Mouse (Mus musculus) left cerebral cortex, postnatal 4 days (tissue): ENCODE results near the gene Cbx1. TPM values are rescaled to one million over a fixed set of nuclear protein-coding genes. Genes with fewer than 3 reads are reported as not detected.
"Not testable (repeated sequence)": the region's sequence is repeated elsewhere in the genome, so short reads cannot be mapped to it uniquely, and the experiment has no call there.

Source experiments
- DNase-seq: peaks from one replicate; pipeline ENCODE4 v3.0.0-alpha.2; 2022
- intact Hi-C: fragments of 180-260 bp; cut with DNase I; formaldehyde crosslinking; loops from one replicate; pipeline ENCODE4 v1.15.1; 2025
- microRNA-seq: library from miRNA; unstranded; fragments of <30 nt; microRNA quantifications from one replicate; pipeline ENCODE4 v1.2.0, GENCODE M21; 2022
- total RNA-seq, 2 experiments: library from RNA; stranded (reverse); gene quantifications; 2 replicates each; pipeline ENCODE4 v1.2.3; 2021

Gene Cbx1
- total RNA-seq, 2 experiments from 2014 or later = 79.3 to 79.5 TPM

DNA sequence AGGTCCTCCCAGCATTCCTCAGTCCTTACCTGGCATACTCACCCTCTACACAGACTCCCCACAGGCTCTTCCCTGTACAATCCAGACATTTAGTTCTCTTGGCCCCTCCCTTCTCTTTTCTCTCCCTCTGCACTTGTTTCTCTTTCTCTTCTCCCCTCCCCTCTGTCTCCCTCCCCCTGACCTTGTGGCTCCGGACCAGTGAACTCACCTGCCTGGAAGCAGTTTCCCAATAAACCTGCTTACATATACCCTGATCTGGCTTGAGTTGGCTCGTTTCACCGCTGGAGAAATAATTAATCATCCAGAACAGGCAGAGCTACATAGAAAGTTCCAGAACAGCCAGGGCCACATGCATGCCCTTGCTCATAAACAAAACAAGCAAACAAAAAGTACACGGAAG, 42.6 kb downstream of the Cbx1 start:
- no peak for DNase-seq
- intact Hi-C loops = no loop called here

DNA sequence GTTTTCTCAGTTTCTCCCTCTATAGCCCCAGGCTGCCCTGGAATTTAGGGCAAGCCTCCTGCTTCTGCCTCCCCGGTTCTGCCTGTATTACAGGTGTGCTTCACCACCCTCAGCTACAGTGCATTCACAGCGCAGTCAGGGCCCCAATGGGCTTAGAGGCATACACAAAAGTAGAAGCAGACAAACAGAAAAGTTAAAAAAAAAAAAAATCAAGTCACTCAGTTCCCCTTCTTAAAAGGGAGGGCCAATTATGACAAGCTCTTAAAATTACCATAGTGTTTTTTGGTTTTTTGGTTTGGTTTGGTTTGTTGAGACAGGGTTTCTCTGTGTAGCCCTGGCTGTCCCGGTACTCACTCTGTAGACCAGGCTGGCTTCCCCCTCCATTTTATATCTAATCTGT, 43.6 kb downstream of the Cbx1 start:
- no peak for DNase-seq

DNA sequence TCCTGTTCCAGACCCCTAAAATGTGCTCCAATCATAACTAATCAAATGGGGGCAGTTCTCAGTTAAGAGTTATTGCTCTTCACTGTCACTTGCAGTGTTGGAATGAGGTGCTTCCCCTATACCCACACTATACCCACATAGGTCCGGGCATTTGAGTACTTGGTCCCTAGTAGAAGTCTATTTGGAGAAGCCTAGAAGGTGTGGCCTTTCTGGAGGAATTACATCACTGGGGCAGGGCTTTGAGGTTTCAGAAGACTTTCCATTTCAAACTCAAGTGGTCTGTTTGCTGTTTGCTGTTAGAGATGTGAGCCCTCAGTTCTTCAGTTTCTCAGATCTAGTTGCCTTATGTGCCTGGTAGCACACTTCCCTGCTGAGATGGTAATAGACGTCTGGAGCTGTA, 44.0 kb downstream of the Cbx1 start:
- DNase-seq = no peak
- intact Hi-C loops = no loop called here

More for the DNA sequence above, 43.6 kb downstream of the Cbx1 start:
- intact Hi-C loops = no loop called here

DNA sequence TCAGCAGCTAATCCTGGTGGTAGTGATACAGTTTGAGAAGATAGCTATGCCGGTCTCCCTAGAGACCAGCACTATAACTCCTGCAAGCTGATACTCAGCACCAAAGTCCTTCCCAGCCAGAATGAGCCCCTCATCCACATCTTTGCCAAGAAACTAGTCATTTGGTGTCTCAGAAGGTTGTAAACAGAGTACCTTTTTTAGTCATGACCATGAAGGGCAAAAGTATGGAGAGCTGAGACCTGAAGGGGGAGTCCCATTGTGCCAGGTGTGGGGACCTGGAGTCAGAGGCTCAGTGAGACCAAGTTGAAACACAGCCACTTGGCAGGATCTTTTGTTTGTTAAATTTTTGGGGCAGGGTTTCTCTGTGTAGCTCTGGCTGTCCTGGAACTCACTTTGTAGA, 45.2 kb downstream of the Cbx1 start:
- intact Hi-C loops = no loop called here
- DNase-seq = no peak

DNA sequence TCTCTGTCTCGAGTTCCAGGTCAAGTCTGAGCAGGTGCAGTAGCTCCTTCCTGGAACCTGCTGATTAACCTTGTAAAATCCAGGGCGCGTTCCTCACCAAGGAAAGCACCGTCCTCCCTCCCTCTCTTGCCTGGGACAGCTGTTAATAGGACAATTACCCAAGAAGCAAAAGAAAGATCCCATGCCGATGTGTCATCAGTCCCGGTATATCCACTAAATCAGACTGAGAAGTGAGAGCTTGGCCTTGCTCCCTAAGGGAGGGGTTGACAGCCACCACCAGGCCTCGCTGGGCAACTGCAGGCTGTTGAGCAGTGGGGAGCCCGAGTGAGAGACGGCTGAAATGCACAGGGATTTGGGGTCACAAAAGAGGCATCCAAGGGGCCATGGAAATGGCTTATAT, 48.4 kb downstream of the Cbx1 start:
- intact Hi-C loops = no loop called here
- no peak for DNase-seq

DNA sequence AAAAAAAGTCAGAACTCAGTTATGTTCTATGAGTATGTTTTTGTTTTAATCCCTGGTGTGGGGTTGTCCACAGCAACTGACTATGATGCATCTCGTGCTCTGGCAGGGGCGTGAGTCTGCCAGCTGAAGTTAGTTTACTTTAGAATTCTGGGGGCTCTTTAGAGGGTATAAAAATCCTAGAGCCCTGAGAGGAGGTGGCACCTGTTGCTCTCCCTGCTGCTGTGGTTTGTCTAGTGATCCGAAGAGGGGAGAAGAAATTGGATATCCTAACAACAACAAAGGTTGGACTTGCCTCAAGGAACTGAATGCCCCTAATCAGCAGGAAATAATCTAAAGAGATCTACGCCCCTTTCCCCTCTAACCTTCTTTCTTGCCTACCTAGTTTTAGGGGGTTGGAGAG, 49.4 kb downstream of the Cbx1 start:
- intact Hi-C loops = no loop called here
- DNase-seq = no peak

DNA sequence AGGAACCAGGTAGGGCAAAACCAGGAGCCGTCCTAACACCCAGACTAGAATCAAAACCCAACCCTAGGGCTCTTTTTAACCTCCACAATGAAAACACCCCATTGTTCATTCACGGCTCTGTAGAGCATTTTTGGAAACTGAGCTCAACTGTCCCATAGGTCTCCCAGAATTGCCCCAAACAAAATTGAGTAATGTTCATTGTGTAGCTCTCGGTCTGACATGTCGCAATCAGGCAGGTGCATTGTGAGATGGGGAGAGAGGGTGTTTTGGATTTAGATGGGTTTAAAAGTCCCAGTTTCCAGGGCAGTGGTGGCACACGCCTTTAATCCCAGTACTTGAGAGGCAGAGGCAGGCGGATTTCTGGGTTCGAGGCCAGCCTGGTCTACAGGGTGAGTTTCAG, 50.5 kb downstream of the Cbx1 start:
- intact Hi-C loops = no loop called here
- no peak for DNase-seq

DNA sequence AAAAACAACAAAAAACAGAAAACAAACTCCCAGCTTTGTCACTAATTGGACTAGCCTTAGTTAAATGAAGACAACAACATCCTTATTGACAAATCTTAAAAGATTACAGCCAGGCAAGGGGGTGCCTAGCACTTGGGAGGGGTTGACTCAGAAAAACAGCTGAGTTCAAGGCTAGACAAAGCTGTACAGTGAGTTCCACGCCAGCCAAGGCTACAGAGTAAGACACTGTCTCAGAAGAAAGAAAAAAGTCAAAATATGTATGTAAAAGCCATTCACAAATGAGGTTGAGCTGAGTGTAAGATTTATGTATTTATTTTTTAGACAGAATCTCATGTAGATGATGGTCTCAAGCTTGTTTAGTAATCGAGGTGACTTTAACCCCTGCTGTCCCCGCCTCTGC, 51.0 kb downstream of the Cbx1 start:
- intact Hi-C loops = no loop called here
- DNase-seq = no peak

DNA sequence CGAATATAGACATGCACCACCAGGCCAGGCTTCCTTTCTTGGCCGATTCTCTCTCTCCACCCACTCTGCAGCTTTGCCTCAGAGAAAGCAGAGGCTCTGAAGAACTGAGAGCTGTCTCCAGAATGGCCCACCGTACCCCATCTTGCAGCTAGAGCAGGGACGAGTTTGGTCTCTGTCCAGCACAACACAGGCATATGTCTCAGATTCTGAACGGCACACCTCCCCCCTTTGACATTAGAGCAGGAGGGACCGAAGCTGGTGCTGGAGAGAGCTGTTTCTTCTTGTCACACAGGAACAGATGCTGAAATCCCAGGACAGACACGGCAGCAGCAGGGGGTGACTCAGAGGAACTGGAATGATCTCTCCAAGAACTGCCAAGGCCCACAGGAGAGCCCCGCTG, 51.4 kb downstream of the Cbx1 start:
- intact Hi-C loops = no loop called here
- DNase-seq = no peak

DNA sequence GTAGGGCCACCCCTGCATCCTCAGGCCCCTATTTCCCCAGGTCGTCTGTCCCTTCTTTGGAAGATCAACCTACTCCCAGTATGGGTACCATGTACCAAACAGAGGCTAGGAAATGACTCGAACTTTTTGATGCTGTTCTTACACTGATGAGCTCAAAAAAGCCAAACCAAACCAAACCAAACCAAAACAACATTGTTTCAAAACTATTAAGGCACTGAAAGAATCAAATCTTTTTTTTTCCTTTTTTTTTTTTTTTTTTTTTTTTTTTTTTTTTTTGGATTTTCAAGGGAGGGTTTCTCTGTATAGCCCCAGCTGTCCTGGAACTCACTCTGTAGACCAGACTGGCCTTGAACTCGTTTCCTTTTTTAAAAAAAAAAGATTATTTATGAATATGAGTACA, 54.7 kb downstream of the Cbx1 start:
- intact Hi-C loops = no loop called here
- DNase-seq = no peak

DNA sequence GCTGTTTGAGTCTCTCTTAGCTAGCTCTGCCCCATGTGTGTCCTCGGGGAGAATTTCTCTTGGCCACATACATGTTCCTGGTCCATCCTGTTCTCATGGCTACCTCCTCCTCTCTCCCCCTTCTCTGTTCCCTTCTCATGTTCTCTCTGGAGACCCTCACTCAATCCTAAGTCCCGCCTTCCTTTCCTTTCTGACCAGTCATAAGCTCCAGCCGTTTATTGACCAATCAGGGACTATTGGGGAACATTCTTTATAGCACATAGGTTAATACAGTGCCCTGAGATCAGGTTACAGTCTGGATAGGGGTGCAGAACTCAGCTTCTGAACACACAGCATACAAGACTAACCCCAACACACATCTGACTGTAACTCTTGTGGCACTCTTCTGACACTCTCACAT, 58.3 kb downstream of the Cbx1 start:
- no peak for DNase-seq
- intact Hi-C loops = no loop called here

DNA sequence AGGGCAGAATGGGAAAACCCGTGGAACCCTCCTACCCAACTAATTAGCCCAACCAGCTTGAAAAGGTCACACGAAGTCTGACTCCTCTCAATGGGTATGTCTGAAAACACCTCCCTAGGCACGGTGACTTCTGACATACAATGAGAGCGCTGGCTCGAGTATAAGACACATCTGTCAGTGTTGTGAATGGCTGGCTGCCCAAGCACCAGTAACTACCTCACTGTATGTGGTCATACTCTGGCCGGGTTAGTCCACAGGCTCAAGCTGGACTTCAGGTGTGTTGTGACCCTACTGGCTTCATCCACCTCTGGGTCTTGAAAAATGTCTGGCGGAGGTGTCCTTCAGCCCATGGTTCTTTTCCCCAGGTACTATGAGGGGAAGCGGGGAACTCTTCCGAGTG, 59.8 kb downstream of the Cbx1 start:
- intact Hi-C loops = no loop called here
- DNase-seq = no peak

DNA sequence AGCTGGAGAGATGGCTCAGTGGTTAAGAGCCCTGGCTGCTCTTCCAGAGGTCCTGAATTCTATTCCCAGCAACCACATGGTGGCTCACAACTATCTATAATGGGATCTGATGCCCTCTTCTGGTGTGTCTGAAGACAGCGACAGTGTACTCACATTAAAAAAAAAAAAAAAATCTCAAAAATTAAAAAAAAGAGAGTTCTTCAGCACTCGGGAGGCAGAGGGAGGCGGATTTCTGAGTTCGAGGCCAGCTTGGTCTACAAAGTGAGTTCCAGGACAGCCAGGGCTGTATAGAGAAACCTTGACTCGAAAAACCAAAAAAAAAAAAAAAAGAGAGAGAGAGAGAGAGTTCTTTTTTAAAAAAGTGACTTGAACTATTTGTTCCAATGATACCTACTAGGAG, 60.2 kb downstream of the Cbx1 start:
- intact Hi-C loops, DNase-seq: not testable (repeated sequence)

DNA sequence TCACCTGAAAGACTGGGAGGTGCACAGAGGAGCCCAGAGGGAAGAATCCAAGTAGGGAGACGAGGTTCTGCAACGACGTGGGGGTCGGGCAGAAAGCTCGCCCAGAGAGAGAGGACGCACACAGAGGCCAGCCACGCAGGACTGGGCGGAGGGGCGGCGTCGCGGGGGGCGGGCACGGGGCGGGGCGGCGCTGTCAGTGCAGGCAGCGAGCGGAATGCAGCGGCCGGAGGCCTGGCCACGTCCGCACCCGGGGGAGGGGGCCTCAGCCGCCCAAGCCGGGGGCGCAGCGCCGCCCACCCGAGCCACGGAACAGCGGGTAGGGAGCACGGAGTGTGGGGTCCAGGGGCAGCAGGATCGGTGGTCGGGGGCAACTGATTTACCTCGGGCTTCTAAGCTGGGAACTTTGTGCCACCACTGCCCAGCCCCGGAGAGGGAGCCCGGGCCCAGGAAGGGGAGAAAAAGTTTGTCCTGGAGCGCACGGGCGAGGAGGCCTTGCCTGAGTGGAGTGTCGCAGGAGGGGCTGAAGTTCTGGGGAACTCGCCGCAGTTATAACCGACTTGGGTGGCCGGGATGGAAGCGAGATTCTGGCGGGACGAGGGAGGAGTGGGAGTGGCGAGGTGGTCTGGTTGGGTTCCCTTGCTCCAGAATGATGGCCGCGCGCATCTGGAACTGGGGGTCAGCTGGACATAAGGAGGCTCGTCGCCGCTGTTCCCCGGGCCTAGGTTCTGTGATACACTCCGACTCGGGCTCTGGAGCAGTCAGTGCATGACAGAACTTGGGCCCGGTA, 60.9 kb downstream of the Cbx1 start, which contains the start of gene Copz2:
Gene Copz2 (plus strand): TSS at position 190 of the 787 bp plus-strand sequence.
- intact Hi-C loops = no loop called here
- DNase-seq = no peak

DNA sequence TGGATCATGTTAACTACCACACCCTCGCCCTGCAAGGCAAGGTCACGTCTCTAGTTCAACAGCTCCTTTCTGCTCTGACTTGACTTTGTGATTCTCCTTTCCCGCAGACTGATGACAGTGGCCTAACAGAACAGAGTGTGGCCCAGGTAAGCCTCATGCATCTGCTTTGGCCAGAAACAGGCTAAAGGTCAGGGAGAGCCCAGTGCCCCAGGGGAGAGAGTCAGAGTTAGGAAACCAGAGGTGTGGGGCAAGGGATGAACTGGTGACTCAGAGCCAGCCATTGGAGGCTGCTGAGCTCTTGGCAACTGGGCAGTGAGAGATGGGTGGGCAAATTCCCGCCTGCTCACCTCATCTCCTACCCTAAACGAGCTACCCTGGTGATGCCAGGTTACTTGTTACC, 68.5 kb downstream of the Cbx1 start:
- DNase-seq = no peak
- intact Hi-C loops = no loop called here

Small RNA genes lying within 50 kb of the gene (microRNA-seq; reads per million reads assigned to microRNA genes)
- gene Mir152 = 38.5 reads per million, percentile 42 among the genes with 10 or more reads in this experiment

Other genes starting within 250 kb of the Cbx1 start
- gene Snx11, start 11.6 kb upstream of the Cbx1 start, total RNA-seq = 10 to 100 TPM; 46.3 to 50.4 TPM
- 100 to 1,000 TPM; 108 to 115 TPM for gene Nfe2l1, start 40.8 kb downstream of the Cbx1 start, total RNA-seq
- gene Copz2, start 60.7 kb downstream of the Cbx1 start, total RNA-seq = 1 to 10 TPM; 4.1 to 5.9 TPM
- gene Cdk5rap3, start 127.4 kb downstream of the Cbx1 start, total RNA-seq = 10 to 100 TPM; 63.3 to 65.4 TPM
- gene Prr15l, start 139.0 kb downstream of the Cbx1 start, total RNA-seq = not detected
- gene Pnpo, start 154.9 kb downstream of the Cbx1 start, total RNA-seq = 10 to 100 TPM; 11.7 to 15.1 TPM
- 10 to 100 TPM in 1 of 2 experiments, 1 to 10 TPM in 1; 9.5 to 11.5 TPM for gene Sp2, start 193.8 kb downstream of the Cbx1 start, total RNA-seq
- 1 to 10 TPM in 1 of 2 experiments, under 1 TPM in 1; 0.92 to 1.1 TPM for gene Sp6, start 224.3 kb downstream of the Cbx1 start, total RNA-seq
- 1 to 10 TPM; 5.5 to 7.3 TPM for gene Scrn2, start 240.8 kb downstream of the Cbx1 start, total RNA-seq